In genomic region chr19:3268218-3268980, GRCm38 (mm10) we compare ENCODE assay signal across 18 mouse cellular contexts. TPM values are rescaled to one million over a fixed set of nuclear protein-coding genes. Genes with fewer than 3 reads are reported as not detected.
A peak's percentile ranks its signal among the peaks of the same experiment; 100 is the strongest.
DNase-seq lines count a peak whose midpoint lies in the region; ATAC-seq lines count a peak whose summit lies in the region.
"Had no signal": no experiment of that assay in that cellular context is flagged by ENCODE, and none has a peak within 500 bp of the region (broad histone marks: within the 10 kb centered on the region; RNA-seq: fewer than 3 reads in every experiment).

No protein-coding gene starts in this region.

- no peak overlapping the region for H3K4me2 ChIP-seq in intestine, embryonic 14.5 days (ENCODE audit: low read length)
- H3K4me2 ChIP-seq in intestine, embryonic 16.5 days (ENCODE audit: low read depth, low read length) = no peak overlapping the region
- H3K4me2 ChIP-seq: hindbrain, embryonic 13.5 days; intestine, embryonic 15.5 days; midbrain, embryonic 13.5 days; neural tube, embryonic 15.5 days had no signal

- no peak for ATAC-seq in intestine, embryonic 14.5 days (replicated peaks; ENCODE audit: low FRiP score, low TSS enrichment, low read depth)
- no peak for ATAC-seq in intestine, embryonic 16.5 days
- ATAC-seq in megakaryocyte, adult 5-6 weeks (ENCODE audit: poor library complexity, severe bottlenecking) = no peak
- ATAC-seq: intestine, embryonic 15.5 days; midbrain, embryonic 13.5 days; Patski had no signal

- no peaks in the 10 kb centered on the region for H3K9me3 ChIP-seq in intestine, embryonic 14.5 days (ENCODE audit: control insufficient read depth, low read length)
- no peaks in the 10 kb centered on the region for H3K9me3 ChIP-seq in intestine, embryonic 16.5 days (ENCODE audit: control insufficient read depth, low read length)
- H3K9me3 ChIP-seq in megakaryocyte, embryonic 14.5 days = no peaks in the 10 kb centered on the region
- H3K9me3 ChIP-seq: hindbrain, embryonic 13.5 days; intestine, embryonic 15.5 days; midbrain, embryonic 13.5 days; neural tube, embryonic 15.5 days had no signal

- 92% methylated on average over 17 of the region's 17 CpGs for WGBS in intestine, embryonic 14.5 days
- 93% methylated on average over 17 of the region's 17 CpGs for WGBS in intestine, embryonic 16.5 days

- H3K4me3 ChIP-seq in intestine, embryonic 14.5 days (ENCODE audit: low read depth, low read length) = no peak overlapping the region
- H3K4me3 ChIP-seq in intestine, embryonic 16.5 days (ENCODE audit: low read length) = no peak overlapping the region
- H3K4me3 ChIP-seq in megakaryocyte, embryonic 14.5 days (replicated peaks) = peak overlapping the region; percentile 4
- H3K4me3 ChIP-seq: hindbrain, embryonic 13.5 days; intestine, embryonic 15.5 days; midbrain, embryonic 13.5 days; neural tube, embryonic 15.5 days had no signal

- no peak overlapping the region for H3K9ac ChIP-seq in intestine, embryonic 14.5 days (ENCODE audit: low read length)
- no peak overlapping the region for H3K9ac ChIP-seq in intestine, embryonic 16.5 days (ENCODE audit: low read depth, low read length)
- H3K9ac ChIP-seq: hindbrain, embryonic 13.5 days; intestine, embryonic 15.5 days; midbrain, embryonic 13.5 days; neural tube, embryonic 15.5 days had no signal

- H3K36me3 ChIP-seq in intestine, embryonic 14.5 days (ENCODE audit: control insufficient read depth, insufficient read depth, low read length) = peaks cover 98% of the 10 kb centered on the region
- peaks cover 45% of the 10 kb centered on the region for H3K36me3 ChIP-seq in intestine, embryonic 16.5 days (ENCODE audit: control insufficient read depth, insufficient read depth, low read length)
- peaks cover 98% of the 10 kb centered on the region for H3K36me3 ChIP-seq in megakaryocyte, embryonic 14.5 days (replicated peaks; ENCODE audit: low read length)

- no peaks in the 10 kb centered on the region for H3K27me3 ChIP-seq in intestine, embryonic 14.5 days (replicated peaks; ENCODE audit: control insufficient read depth, insufficient read depth, low read length)
- H3K27me3 ChIP-seq in intestine, embryonic 16.5 days (replicated peaks; ENCODE audit: control insufficient read depth, insufficient read depth, low read length) = no peaks in the 10 kb centered on the region
- H3K27me3 ChIP-seq in megakaryocyte, embryonic 14.5 days (replicated peaks) = no peaks in the 10 kb centered on the region
- H3K27me3 ChIP-seq: hindbrain, embryonic 13.5 days; intestine, embryonic 15.5 days; midbrain, embryonic 13.5 days; neural tube, embryonic 15.5 days; Patski had no signal

- no peak overlapping the region for H3K27ac ChIP-seq in intestine, embryonic 14.5 days (ENCODE audit: low read depth)
- H3K27ac ChIP-seq in intestine, embryonic 16.5 days (ENCODE audit: low read length) = no peak overlapping the region
- H3K27ac ChIP-seq: hindbrain, embryonic 13.5 days; intestine, embryonic 15.5 days; midbrain, embryonic 13.5 days; neural tube, embryonic 15.5 days had no signal

- DNase-seq in intestine, embryonic 14.5 days (ENCODE audit: low spot score) = peak; percentile 39
- DNase-seq in urinary bladder, postnatal 14 days (ENCODE audit: low spot score) = peak; percentile 2
- no peak for DNase-seq in urinary bladder, postnatal 25 days (ENCODE audit: low spot score)
- no peak for DNase-seq in lung, postnatal 36 days
- DNase-seq: cerebellum, adult 9-11 months; gastrocnemius, postnatal 14 days; heart, postnatal 10 days; kidney, postnatal 14 days; spleen, adult 18-20 months; thymus, postnatal 14 days had no signal

- H3K4me1 ChIP-seq in intestine, embryonic 14.5 days (replicated peaks; ENCODE audit: control insufficient read depth, insufficient read depth, low read length) = no peaks in the 10 kb centered on the region
- no peaks in the 10 kb centered on the region for H3K4me1 ChIP-seq in intestine, embryonic 16.5 days (ENCODE audit: control insufficient read depth, insufficient read depth, low read length)
- H3K4me1 ChIP-seq in megakaryocyte, embryonic 14.5 days = peaks cover 5% of the 10 kb centered on the region; the same call in 1 of the 2 replicates
- H3K4me1 ChIP-seq: hindbrain, embryonic 13.5 days; intestine, embryonic 15.5 days; midbrain, embryonic 13.5 days; neural tube, embryonic 15.5 days had no signal

RNA-seq across cellular contexts. Expression of gene Mrpl21, which starts 14.3 kb away (rescaled TPM):
- 143 and 147 TPM in 2 replicates for polyA plus RNA-seq in intestine, embryonic 14.5 days (2014; fragmentation: Nextera tagmentation; extraction: Ambion mirVana)
- 108 and 122 TPM in 2 replicates for polyA plus RNA-seq in intestine, embryonic 16.5 days (2015; fragmentation: Nextera tagmentation; extraction: Ambion mirVana)
- 8.9 and 14.9 TPM in 2 replicates for polyA plus RNA-seq in megakaryocyte, embryonic 14.5 days (2012; ENCODE audit: insufficient read depth, low replicate concordance)
- 61.8 and 65.2 TPM in 2 replicates for total RNA-seq in megakaryocyte, adult 5-6 weeks (2015)
- 65.1 and 73.7 TPM in 2 replicates for total RNA-seq in megakaryocyte, adult 5-6 weeks (2017)

RNA-seq across cellular contexts. Expression of gene Ighmbp2, which starts 14.4 kb away (rescaled TPM):
- 9.3 and 10.5 TPM in 2 replicates for polyA plus RNA-seq in intestine, embryonic 14.5 days (2014; fragmentation: Nextera tagmentation; extraction: Ambion mirVana)
- polyA plus RNA-seq in intestine, embryonic 16.5 days (2015; fragmentation: Nextera tagmentation; extraction: Ambion mirVana) = 7.2 and 7.9 TPM in 2 replicates
- polyA plus RNA-seq in megakaryocyte, embryonic 14.5 days (2012; ENCODE audit: insufficient read depth, low replicate concordance) = 0.64 and 7.2 TPM in 2 replicates
- total RNA-seq in megakaryocyte, adult 5-6 weeks (2015) = 1.5 and 1.6 TPM in 2 replicates
- total RNA-seq in megakaryocyte, adult 5-6 weeks (2017) = 2.9 and 3.3 TPM in 2 replicates

RNA-seq across cellular contexts. Expression of gene Cpt1a, which starts 53.7 kb away (rescaled TPM):
- 22.8 and 24.3 TPM in 2 replicates for polyA plus RNA-seq in intestine, embryonic 14.5 days (2014; fragmentation: Nextera tagmentation; extraction: Ambion mirVana)
- 43.7 and 49.5 TPM in 2 replicates for polyA plus RNA-seq in intestine, embryonic 16.5 days (2015; fragmentation: Nextera tagmentation; extraction: Ambion mirVana)
- polyA plus RNA-seq in megakaryocyte, embryonic 14.5 days (2012; ENCODE audit: insufficient read depth, low replicate concordance) = 5.2 and 6.7 TPM in 2 replicates
- total RNA-seq in megakaryocyte, adult 5-6 weeks (2015) = 69.6 and 73.1 TPM in 2 replicates
- 56.2 and 66.0 TPM in 2 replicates for total RNA-seq in megakaryocyte, adult 5-6 weeks (2017)

Comparison
In these comparisons a context has a peak if more than half of its experiments do, and no peak if none do; other contexts are left out.
1. DNase-seq: peak in intestine, embryonic 14.5 days (single experiment) and urinary bladder, postnatal 14 days (single experiment); none in urinary bladder, postnatal 25 days (single experiment) and lung, postnatal 36 days (single experiment).